Mouse (Mus musculus): ENCODE data around the gene Dctn2. TPM values are rescaled to one million over a fixed set of nuclear protein-coding genes. Genes with fewer than 3 reads are reported as not detected.

Gene Dctn2
- polyA plus RNA-seq, 1 experiment: 250 TPM

DNA sequence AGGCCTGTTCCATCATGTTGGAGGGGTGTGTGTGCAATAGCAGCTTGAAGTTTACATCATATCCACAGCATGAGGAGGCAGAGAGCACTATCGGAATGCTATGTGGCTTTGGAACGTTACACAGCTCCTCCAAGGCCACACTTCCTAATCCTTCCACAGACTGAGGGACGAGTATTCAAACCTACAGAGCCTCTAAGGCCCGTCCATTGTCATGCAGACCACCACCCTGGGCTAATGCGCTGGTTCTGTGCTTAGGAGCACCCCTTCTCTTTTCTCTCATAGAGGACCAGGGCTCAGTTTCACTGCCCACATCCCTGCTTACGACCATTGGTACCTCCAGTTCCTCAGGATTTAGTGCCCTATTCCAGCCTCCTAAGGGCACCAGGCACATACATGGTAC is 41.0 kb upstream of the Dctn2 start:
- Histone ChIP-seq H3K79me2 (ENCODE audit: control insufficient read depth, insufficient read depth) (no peaks in the 10 kb centered on the region), H3K27me3 (ENCODE audit: control insufficient read depth, insufficient read depth, insufficient read length) (peaks cover 16% of the 10 kb centered on the region), H3K36me3 (ENCODE audit: control insufficient read depth, insufficient read depth) (no peaks in the 10 kb centered on the region), H3K4me2 (ENCODE audit: low read depth) (no peak overlapping the region), H3K4me3 (no peak overlapping the region), H3ac (ENCODE audit: control insufficient read depth, insufficient read length) (no peak overlapping the region)
- TF ChIP-seq POLR2AphosphoS2 (IDR thresholded peaks at IDR 0.05; ENCODE audit: insufficient read length, low read depth) (no peak), TCF12 (IDR thresholded peaks at IDR 0.05; ENCODE audit: insufficient read depth, poor library complexity, severe bottlenecking) (no peak), USF1 (IDR thresholded peaks at IDR 0.05; ENCODE audit: low read depth) (no peak), E2F4 (IDR thresholded peaks at IDR 0.05; ENCODE audit: insufficient read depth) (no peak), TCF3 (IDR thresholded peaks at IDR 0.05; ENCODE audit: insufficient read length, low read depth) (no peak), MYOG (IDR thresholded peaks at IDR 0.05; ENCODE audit: control insufficient read depth in 1 of 3, insufficient read depth in 1 of 3, insufficient read length in 2 of 3, low read depth in 2 of 3) (no peak), SRF (IDR thresholded peaks at IDR 0.05; ENCODE audit: control insufficient read depth, insufficient read length, low read depth) (no peak), REST (IDR thresholded peaks at IDR 0.05; ENCODE audit: insufficient read depth, insufficient read length) (no peak)

GRCm38 (mm10) chr10:127225732-127226131 is 40.4 kb upstream of the Dctn2 start:
- H3K4me2 ChIP-seq (ENCODE audit: low read depth): no peak overlapping the region
- H3ac ChIP-seq (ENCODE audit: control insufficient read depth, insufficient read length): no peak overlapping the region
- H3K36me3 ChIP-seq (ENCODE audit: control insufficient read depth, insufficient read depth): no peaks in the 10 kb centered on the region
- H3K4me3 ChIP-seq: no peak overlapping the region
- peaks cover 21% of the 10 kb centered on the region for H3K27me3 ChIP-seq (ENCODE audit: control insufficient read depth, insufficient read depth, insufficient read length)
- H3K79me2 ChIP-seq (ENCODE audit: control insufficient read depth, insufficient read depth): no peaks in the 10 kb centered on the region
- TF ChIP-seq MAX (IDR thresholded peaks at IDR 0.05; ENCODE audit: low read depth) (no peak), TCF3 (IDR thresholded peaks at IDR 0.05; ENCODE audit: insufficient read length, low read depth) (no peak)

GRCm38 (mm10) chr10:127226318-127226895 is 39.8 kb upstream of the Dctn2 start:
- Histone ChIP-seq H3K4me2 (ENCODE audit: low read depth) (no peak overlapping the region), H3K27me3 (ENCODE audit: control insufficient read depth, insufficient read depth, insufficient read length) (peaks cover 21% of the 10 kb centered on the region), H3K79me2 (ENCODE audit: control insufficient read depth, insufficient read depth) (no peaks in the 10 kb centered on the region), H3K36me3 (ENCODE audit: control insufficient read depth, insufficient read depth) (no peaks in the 10 kb centered on the region), H3K4me3 (no peak overlapping the region), H3ac (ENCODE audit: control insufficient read depth, insufficient read length) (no peak overlapping the region)
- TF ChIP-seq USF1 (IDR thresholded peaks at IDR 0.05; ENCODE audit: low read depth): no peak
- no peak for TF ChIP-seq TCF12 (IDR thresholded peaks at IDR 0.05; ENCODE audit: insufficient read depth, poor library complexity, severe bottlenecking)
- TF ChIP-seq MYOG (IDR thresholded peaks at IDR 0.05; ENCODE audit: control insufficient read depth in 1 of 3, insufficient read depth in 1 of 3, insufficient read length in 2 of 3, low read depth in 2 of 3): peak in 1 of 3 experiments; percentile 68
- peak in 2 of 3 experiments; percentile 40 to 46 for TF ChIP-seq MYOD1 (IDR thresholded peaks at IDR 0.05; ENCODE audit: control insufficient read depth in 1 of 3, insufficient read length in 2 of 3, low read depth in 2 of 3)
- TF ChIP-seq MAX (IDR thresholded peaks at IDR 0.05; ENCODE audit: low read depth): no peak

DNA sequence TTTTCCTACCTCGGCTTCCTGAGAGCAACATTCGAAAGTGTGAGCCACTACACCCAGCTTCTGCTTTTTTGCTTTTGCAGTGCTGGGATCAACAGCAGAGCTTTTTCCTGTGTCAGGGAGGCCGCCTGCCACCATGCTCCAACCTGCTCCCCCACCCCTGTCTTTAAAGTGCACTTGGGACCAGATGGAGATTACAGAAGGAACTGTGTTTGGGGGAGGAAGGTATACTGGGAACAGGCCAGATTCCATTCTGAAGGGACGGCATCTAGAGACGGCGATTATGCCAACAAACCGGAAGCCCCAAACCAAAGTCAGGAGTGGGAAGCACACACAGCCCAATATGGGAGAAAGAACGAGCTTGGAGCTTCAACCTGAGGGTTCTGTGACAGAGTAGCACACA is 39.0 kb upstream of the Dctn2 start:
- no peaks in the 10 kb centered on the region for H3K79me2 ChIP-seq (ENCODE audit: control insufficient read depth, insufficient read depth)
- no peak for TF ChIP-seq MYOD1 (IDR thresholded peaks at IDR 0.05; ENCODE audit: control insufficient read depth in 1 of 3, insufficient read length in 2 of 3, low read depth in 2 of 3)
- TF ChIP-seq POLR2AphosphoS2 (IDR thresholded peaks at IDR 0.05; ENCODE audit: insufficient read length, low read depth): no peak
- TF ChIP-seq CEBPB (IDR thresholded peaks at IDR 0.05; ENCODE audit: insufficient read depth, poor library complexity, severe bottlenecking): no peak
- no peak for TF ChIP-seq SRF (IDR thresholded peaks at IDR 0.05; ENCODE audit: control insufficient read depth, insufficient read length, low read depth)
- TF ChIP-seq REST (IDR thresholded peaks at IDR 0.05; ENCODE audit: insufficient read depth, insufficient read length): no peak
- no peak for TF ChIP-seq TCF3 (IDR thresholded peaks at IDR 0.05; ENCODE audit: insufficient read length, low read depth)
- no peak for TF ChIP-seq TCF12 (IDR thresholded peaks at IDR 0.05; ENCODE audit: insufficient read depth, poor library complexity, severe bottlenecking)
- TF ChIP-seq MAX (IDR thresholded peaks at IDR 0.05; ENCODE audit: low read depth): no peak
- TF ChIP-seq POLR2A (IDR thresholded peaks at IDR 0.05; ENCODE audit: insufficient read length, low read depth): no peak
- no peak for TF ChIP-seq USF1 (IDR thresholded peaks at IDR 0.05; ENCODE audit: low read depth)
- TF ChIP-seq E2F4 (IDR thresholded peaks at IDR 0.05; ENCODE audit: insufficient read depth): no peak
- no peak for TF ChIP-seq MYOG (IDR thresholded peaks at IDR 0.05; ENCODE audit: control insufficient read depth in 1 of 3, insufficient read depth in 1 of 3, insufficient read length in 2 of 3, low read depth in 2 of 3)
- peaks cover 28% of the 10 kb centered on the region for H3K27me3 ChIP-seq (ENCODE audit: control insufficient read depth, insufficient read depth, insufficient read length)

GRCm38 (mm10) chr10:127228897-127229296 is 37.3 kb upstream of the Dctn2 start:
- Histone ChIP-seq H3K27me3 (ENCODE audit: control insufficient read depth, insufficient read depth, insufficient read length) (peaks cover 38% of the 10 kb centered on the region), H3K4me3 (no peak overlapping the region), H3K4me2 (ENCODE audit: low read depth) (no peak overlapping the region), H3K79me2 (ENCODE audit: control insufficient read depth, insufficient read depth) (no peaks in the 10 kb centered on the region), H3ac (ENCODE audit: control insufficient read depth, insufficient read length) (no peak overlapping the region), H3K36me3 (ENCODE audit: control insufficient read depth, insufficient read depth) (no peaks in the 10 kb centered on the region)
- TF ChIP-seq POLR2A (IDR thresholded peaks at IDR 0.05; ENCODE audit: insufficient read length, low read depth) (no peak), MAX (IDR thresholded peaks at IDR 0.05; ENCODE audit: low read depth) (no peak), REST (IDR thresholded peaks at IDR 0.05; ENCODE audit: insufficient read depth, insufficient read length) (no peak), POLR2AphosphoS2 (IDR thresholded peaks at IDR 0.05; ENCODE audit: insufficient read length, low read depth) (no peak), TCF12 (IDR thresholded peaks at IDR 0.05; ENCODE audit: insufficient read depth, poor library complexity, severe bottlenecking) (no peak), TCF3 (IDR thresholded peaks at IDR 0.05; ENCODE audit: insufficient read length, low read depth) (no peak), USF1 (IDR thresholded peaks at IDR 0.05; ENCODE audit: low read depth) (no peak)

More for the DNA sequence above, 39.0 kb upstream of the Dctn2 start:
- H3ac ChIP-seq (ENCODE audit: control insufficient read depth, insufficient read length): no peak overlapping the region
- H3K4me3 ChIP-seq: no peak overlapping the region
- no peaks in the 10 kb centered on the region for H3K36me3 ChIP-seq (ENCODE audit: control insufficient read depth, insufficient read depth)
- H3K4me2 ChIP-seq (ENCODE audit: low read depth): no peak overlapping the region
